Mouse (Mus musculus) MEL (cell line): ENCODE results near the gene Camkk2. TPM values are rescaled to one million over a fixed set of nuclear protein-coding genes. Genes with fewer than 3 reads are reported as not detected.
A peak's percentile ranks its signal among the peaks of the same experiment; 100 is the strongest.

Experiments used
- DNase-seq: peaks from one replicate; pipeline ENCODE4 v3.0.0; 2011; ENCODE audit warnings: low read depth, low spot score
- H3K27ac ChIP-seq: 2 replicates; pipeline ENCODE4 v1.5.1; 2012; ENCODE audit warnings: low read depth, mild to moderate bottlenecking, control low read depth, low read length, moderate library complexity; ENCODE audit not compliant: control insufficient read depth
- H3K27me3 ChIP-seq, 2 experiments: fragments of 150-350 bp in 1 of 2; sonication (generic) in 1 of 2; 2 replicates each; pipeline ENCODE4 v1.6.1; 2012; ENCODE audit warnings: low read length in 2 of 2, mild to moderate bottlenecking in 2 of 2, improper control_type of control experiment in 1 of 2, moderate library complexity in 1 of 2; ENCODE audit not compliant: insufficient read depth in 2 of 2, control insufficient read depth in 1 of 2
- H3K36me3 ChIP-seq, 2 experiments: 2 replicates each; pipeline ENCODE4 v1.6.1; 2012 to 2014; ENCODE audit warnings: low read length in 2 of 2, improper control_type of control experiment in 1 of 2, inconsistent platforms in 1 of 2, mild to moderate bottlenecking in 1 of 2; ENCODE audit not compliant: insufficient read depth in 2 of 2, control insufficient read depth in 1 of 2
- H3K4me1 ChIP-seq, 2 experiments: fragments of 150-350 bp in 1 of 2; sonication (generic) in 1 of 2; 2 replicates each; pipeline ENCODE4 v1.6.1; 2012; ENCODE audit warnings: low read length in 2 of 2, improper control_type of control experiment in 1 of 2, mild to moderate bottlenecking in 1 of 2; ENCODE audit not compliant: insufficient read depth in 2 of 2, control insufficient read depth in 1 of 2
- H3K4me3 ChIP-seq, 2 experiments: fragments of 150-350 bp in 1 of 2; sonication (generic) in 1 of 2; 2 replicates each; pipeline ENCODE4 v1.5.1; 2012; ENCODE audit warnings: low read depth in 2 of 2, low read length in 2 of 2, mild to moderate bottlenecking in 2 of 2, moderate library complexity in 2 of 2, control low read depth in 1 of 2, improper control_type of control experiment in 1 of 2; ENCODE audit not compliant: control insufficient read depth in 1 of 2, insufficient read depth in 1 of 2
- H3K79me2 ChIP-seq: 2 replicates; pipeline ENCODE4 v1.6.1; 2012; ENCODE audit warnings: mild to moderate bottlenecking, low read length, moderate library complexity; ENCODE audit not compliant: control insufficient read depth, poor library complexity, insufficient read depth
- H3K9ac ChIP-seq: 2 replicates; pipeline ENCODE4 v1.6.1; 2012; ENCODE audit warnings: low read depth, mild to moderate bottlenecking, control low read depth, low read length, moderate library complexity; ENCODE audit not compliant: control insufficient read depth, poor library complexity, severe bottlenecking
- H3K9me3 ChIP-seq: fragments of 150-350 bp; sonication (generic); replicated peaks from 2 replicates; pipeline ENCODE4 v1.6.1; 2012; ENCODE audit warnings: mild to moderate bottlenecking, low read length, improper control_type of control experiment, moderate library complexity; ENCODE audit not compliant: insufficient read depth
- BHLHE40 ChIP-seq: IDR thresholded peaks from 2 replicates; pipeline ENCODE4 v1.6.1; 2012; ENCODE audit warnings: low read depth, mild to moderate bottlenecking, inconsistent platforms, low read length, improper control_type of control experiment, borderline replicate concordance
- CHD1 ChIP-seq: IDR thresholded peaks from 2 replicates; pipeline ENCODE4 v1.6.1; 2012; ENCODE audit warnings: low read depth, mild to moderate bottlenecking, inconsistent platforms, low read length, improper control_type of control experiment
- CHD2 ChIP-seq: IDR thresholded peaks from 2 replicates; pipeline ENCODE4 v1.6.1; 2011; ENCODE audit warnings: low read length, improper control_type of control experiment
- E2F4 ChIP-seq: IDR thresholded peaks from 2 replicates; pipeline ENCODE4 v1.6.1; 2011; ENCODE audit warnings: low read depth, low read length, improper control_type of control experiment, borderline replicate concordance
- ELF1 ChIP-seq: IDR thresholded peaks from 2 replicates; pipeline ENCODE4 v1.6.1; 2014; ENCODE audit warnings: low read depth, mild to moderate bottlenecking, inconsistent platforms, low read length, improper control_type of control experiment, moderate library complexity
- EP300 ChIP-seq, 2 experiments: IDR thresholded peaks; 2 replicates each; pipeline ENCODE4 v1.6.1; 2011; ENCODE audit warnings: improper control_type of control experiment in 2 of 2, low read length in 2 of 2, low read depth in 1 of 2, mild to moderate bottlenecking in 1 of 2
- ETS1 ChIP-seq: IDR thresholded peaks from 2 replicates; pipeline ENCODE4 v1.6.1; 2012; ENCODE audit warnings: low read depth, mild to moderate bottlenecking, inconsistent platforms, low read length, improper control_type of control experiment, moderate library complexity
- GATA1 ChIP-seq: IDR thresholded peaks from 2 replicates; pipeline ENCODE4 v1.6.1; 2011; ENCODE audit warnings: low read depth, low read length, improper control_type of control experiment
- HCFC1 ChIP-seq: IDR thresholded peaks from 2 replicates; pipeline ENCODE4 v1.6.1; 2012; ENCODE audit warnings: low read depth, mild to moderate bottlenecking, inconsistent platforms, low read length, improper control_type of control experiment, moderate library complexity
- KAT2A ChIP-seq: conservative IDR thresholded peaks from 2 replicates; pipeline ENCODE4 v1.6.1; 2012; ENCODE audit warnings: low read depth, low read length, improper control_type of control experiment, inconsistent platforms
- MAFK ChIP-seq: IDR thresholded peaks from 2 replicates; pipeline ENCODE4 v1.6.1; 2011; ENCODE audit warnings: low read depth, mild to moderate bottlenecking, low read length, improper control_type of control experiment, borderline replicate concordance
- MAX ChIP-seq: IDR thresholded peaks from 2 replicates; pipeline ENCODE4 v1.6.1; 2011; ENCODE audit warnings: low read length, improper control_type of control experiment
- MEF2A ChIP-seq: IDR thresholded peaks from 2 replicates; pipeline ENCODE4 v1.6.1; 2014; ENCODE audit warnings: low read depth, mild to moderate bottlenecking, inconsistent platforms, low read length, improper control_type of control experiment; ENCODE audit not compliant: poor library complexity, insufficient replicate concordance, severe bottlenecking; ENCODE audit errors: extremely low read depth
- MYC ChIP-seq: IDR thresholded peaks from 2 replicates; pipeline ENCODE4 v1.6.1; 2011; ENCODE audit warnings: low read depth, mild to moderate bottlenecking, low read length, improper control_type of control experiment, moderate library complexity
- POLR2AphosphoS2 ChIP-seq: IDR thresholded peaks from 2 replicates; pipeline ENCODE4 v1.6.1; 2011; ENCODE audit warnings: low read length, improper control_type of control experiment
- SMC3 ChIP-seq: IDR thresholded peaks from 2 replicates; pipeline ENCODE4 v1.6.1; 2011; ENCODE audit warnings: low read depth, low read length, improper control_type of control experiment
- TAL1 ChIP-seq: IDR thresholded peaks from 2 replicates; pipeline ENCODE4 v1.6.1; 2012; ENCODE audit warnings: mild to moderate bottlenecking, inconsistent platforms, low read length, moderate library complexity, mixed read lengths
- TBP ChIP-seq: IDR thresholded peaks from 2 replicates; pipeline ENCODE4 v1.8.0; 2011; ENCODE audit warnings: low read depth, low read length, improper control_type of control experiment
- TCF12 ChIP-seq: IDR thresholded peaks from 2 replicates; pipeline ENCODE4 v1.6.1; 2014; ENCODE audit warnings: low read depth, mild to moderate bottlenecking, inconsistent platforms, low read length, improper control_type of control experiment, moderate library complexity
- ZNF384 ChIP-seq: IDR thresholded peaks from 2 replicates; pipeline ENCODE4 v1.6.1; 2012; ENCODE audit warnings: low read depth, mild to moderate bottlenecking, inconsistent platforms, low read length, improper control_type of control experiment
- polyA plus RNA-seq, 2 experiments: library from polyadenylated mRNA; stranded (reverse) in 1 of 2; unstranded in 1 of 2; fragments of >175 nt in 1 of 2; fragments of >200 nt in 1 of 2; gene quantifications; 2 replicates each; pipeline versions ENCODE4 v1.2.1 to v1.2.4; 2012; ENCODE audit warnings: low replicate concordance in 2 of 2, low read depth in 1 of 2; ENCODE audit not compliant: insufficient read length in 2 of 2, insufficient read depth in 1 of 2, missing spikeins in 1 of 2
- total RNA-seq: library from RNA; depleted of rRNA; stranded (reverse); fragments of 300-350 nt; gene quantifications from 2 replicates; pipeline ENCODE4 v1.2.3, GENCODE M21; 2012

Gene Camkk2
- total and polyA plus RNA-seq, 3 experiments: 23.7 to 24.8 TPM; not detected in 1

GRCm38 (mm10) chr5:122774743-122775611, 4.2 kb downstream of the Camkk2 start:
- H3K27ac ChIP-seq: 0 out of 2 replicates have a peak overlapping the region, but pooled peaks have one; percentile 3
- H3K27me3 ChIP-seq: no peaks in the 10 kb centered on the region
- DNase-seq: peak; percentile 89

GRCm38 (mm10) chr5:122773756-122774155, 5.5 kb downstream of the Camkk2 start:
- peaks cover 9 to 26% of the 10 kb centered on the region in 2 experiments for H3K4me1 ChIP-seq
- peaks cover 0 to 13% of the 10 kb centered on the region in 2 experiments; a peak in 2 of 4 replicates for H3K36me3 ChIP-seq
- H3K27me3 ChIP-seq: no peaks in the 10 kb centered on the region
- DNase-seq: no peak
- TF ChIP-seq MYC (no peak), KAT2A (no peak), SMC3 (no peak), POLR2AphosphoS2 (no peak), ETS1 (no peak), BHLHE40 (no peak), ZNF384 (no peak), MAFK (no peak), HCFC1 (no peak), CHD2 (no peak), MAX (no peak), TAL1 (no peak), TBP (no peak), MEF2A (no peak), ELF1 (no peak), E2F4 (no peak)
- H3K9me3 ChIP-seq: no peaks in the 10 kb centered on the region
- no peak overlapping the region for H3K27ac ChIP-seq
- H3K4me3 ChIP-seq: no peak overlapping the region
- peaks cover 25% of the 10 kb centered on the region for H3K79me2 ChIP-seq
- H3K9ac ChIP-seq: no peak overlapping the region

More at GRCm38 (mm10) chr5:122774743-122775611, 4.2 kb downstream of the Camkk2 start:
- 0 out of 2 replicates have a peak, but pooled peaks have one; percentile 29 for TF ChIP-seq ELF1
- no peak for TF ChIP-seq CHD1
- peak in 1 of 2 experiments; percentile 45; a peak in 1 of 4 replicates for TF ChIP-seq EP300 (IDR thresholded peaks at IDR 0.05; ENCODE audit: low read depth in 1 of 2, low read length in 2 of 2)
- TF ChIP-seq GATA1: peak; percentile 81
- TF ChIP-seq MAX: peak; percentile 28; the same call in 1 of the 2 replicates
- TF ChIP-seq TCF12: peak; percentile 19; the same call in 1 of the 2 replicates
- no peak for TF ChIP-seq CHD2
- TF ChIP-seq TAL1: peak; percentile 64
- TF ChIP-seq, all 39 proteins: peak for 6
- peaks cover 29% of the 10 kb centered on the region for H3K79me2 ChIP-seq
- peak overlapping the region; percentile 40; the same call in 1 of the 2 replicates for H3K9ac ChIP-seq
- H3K36me3 ChIP-seq: peaks cover 0 to 9% of the 10 kb centered on the region in 2 experiments; a peak in 2 of 4 replicates
- peak overlapping the region in 1 of 2 experiments; percentile 23; a peak in 2 of 4 replicates for H3K4me3 ChIP-seq
- H3K9me3 ChIP-seq: no peaks in the 10 kb centered on the region
- H3K4me1 ChIP-seq: peaks cover 7 to 21% of the 10 kb centered on the region in 2 experiments
